Mouse (Mus musculus): ENCODE results near the gene Fbxo47. TPM values are rescaled to one million over a fixed set of nuclear protein-coding genes. Genes with fewer than 3 reads are reported as not detected.

Gene Fbxo47
- under 1 TPM; 0.86 to 0.99 TPM for total RNA-seq (2021)
- long read RNA-seq, experiment 1, partial matches to known transcripts = 0 of 4 reads
- long read RNA-seq, experiment 1, other reads (novel, unspliced or antisense) = 4 of 4 reads
- long read RNA-seq, experiment 2, partial matches to known transcripts = 0 of 6 reads
- long read RNA-seq, experiment 2, other reads (novel, unspliced or antisense) = 6 of 6 reads

GRCm38 (mm10) chr11:97883918-97884600 lies at the start of gene Fbxo47:
Gene Fbxo47 (minus strand): TSS chr11:97884154.
- peak; percentile 96 to 98 for DNase-seq (ENCODE audit: low spot score in 2 of 2)
- intact Hi-C loops (cut with DNase I) = loop anchor here (5.0 kb wide), 3 partner anchors 42 to 182 kb away; partner anchors contain the start of genes B230217C12Rik, Lasp1, Pcgf2 and Psmb3

GRCm38 (mm10) chr11:97933553-97933952 lies 49.6 kb upstream of the Fbxo47 start:
- intact Hi-C loops (cut with DNase I) = no loop called here
- no peak for DNase-seq (ENCODE audit: low spot score in 2 of 2)

- intact Hi-C loops (cut with DNase I) = no loop called here
These were observed 45.0 kb upstream of the Fbxo47 start for GRCm38 (mm10) chr11:97928905-97929304.

DNA sequence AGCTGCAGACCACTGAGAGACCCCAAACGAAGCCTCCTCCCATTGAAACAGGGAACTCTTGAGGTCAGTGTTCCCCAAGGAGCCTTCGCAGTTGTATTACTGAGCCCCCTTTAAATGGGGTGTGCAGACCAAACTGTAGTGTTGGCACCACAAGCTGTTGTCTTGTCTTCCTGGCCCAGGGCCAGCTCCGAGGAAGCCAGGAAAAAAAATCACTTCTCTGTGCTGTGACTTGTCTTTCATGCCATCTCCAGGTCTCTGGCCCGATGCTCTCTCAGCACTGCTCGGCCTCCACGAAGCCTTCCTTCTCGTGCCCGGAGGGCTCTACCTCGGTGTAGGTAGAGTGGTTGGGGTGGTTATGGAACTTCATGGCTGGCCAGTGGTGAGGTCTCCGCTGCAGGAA lies 40.3 kb upstream of the Fbxo47 start:
- intact Hi-C loops (cut with DNase I) = no loop called here
- DNase-seq (ENCODE audit: low spot score in 2 of 2) = no peak

More at GRCm38 (mm10) chr11:97928905-97929304, 45.0 kb upstream of the Fbxo47 start:
- DNase-seq (ENCODE audit: low spot score in 2 of 2) = no peak

DNA sequence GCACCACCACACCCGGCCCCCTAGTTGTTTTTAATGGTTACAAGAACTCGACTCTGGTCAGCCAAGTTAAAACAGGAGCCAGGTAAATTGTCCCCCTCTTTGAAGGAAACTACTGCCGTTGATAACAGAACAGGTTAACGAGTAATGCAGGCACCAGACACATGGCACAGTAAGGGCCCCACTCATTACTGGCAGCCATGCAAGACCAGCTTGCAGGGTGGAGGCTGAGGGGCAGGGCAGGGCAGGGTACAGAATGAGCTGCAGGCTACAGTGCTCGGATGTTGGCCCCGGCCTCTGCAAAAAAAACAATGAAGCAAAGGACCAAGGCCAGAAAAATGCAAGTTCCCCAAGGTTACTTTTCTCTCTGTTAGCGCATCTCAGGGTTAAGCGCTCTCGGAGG lies 39.7 kb upstream of the Fbxo47 start:
- intact Hi-C loops (cut with DNase I) = no loop called here
- DNase-seq (ENCODE audit: low spot score in 2 of 2) = no peak

- intact Hi-C loops (cut with DNase I) = no loop called here
- no peak for DNase-seq (ENCODE audit: low spot score in 2 of 2)
These were observed 32.1 kb upstream of the Fbxo47 start for GRCm38 (mm10) chr11:97915974-97916503.

DNA sequence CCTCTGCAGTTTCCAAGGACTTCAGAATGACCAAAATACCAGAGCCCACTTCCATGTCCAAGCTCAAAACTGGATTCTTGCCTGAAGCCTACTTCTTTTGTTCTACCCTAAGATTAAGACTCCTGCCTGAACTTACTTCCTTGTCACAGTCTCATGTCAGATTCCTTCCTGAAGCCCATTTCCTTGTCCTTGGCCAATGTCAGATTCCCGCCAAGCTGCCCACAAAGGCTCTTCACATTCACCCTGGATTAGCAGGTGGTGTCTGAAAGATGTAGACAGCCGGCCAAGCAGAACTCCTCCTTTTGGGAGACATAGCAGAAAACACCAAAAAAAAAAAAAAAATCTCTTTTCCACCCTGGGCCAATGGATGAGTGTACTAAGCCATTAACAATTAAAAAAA lies 31.5 kb upstream of the Fbxo47 start:
- no peak for DNase-seq (ENCODE audit: low spot score in 2 of 2)
- intact Hi-C loops (cut with DNase I) = no loop called here

GRCm38 (mm10) chr11:97913111-97913510 lies 29.2 kb upstream of the Fbxo47 start:
- intact Hi-C loops (cut with DNase I) = no loop called here

DNA sequence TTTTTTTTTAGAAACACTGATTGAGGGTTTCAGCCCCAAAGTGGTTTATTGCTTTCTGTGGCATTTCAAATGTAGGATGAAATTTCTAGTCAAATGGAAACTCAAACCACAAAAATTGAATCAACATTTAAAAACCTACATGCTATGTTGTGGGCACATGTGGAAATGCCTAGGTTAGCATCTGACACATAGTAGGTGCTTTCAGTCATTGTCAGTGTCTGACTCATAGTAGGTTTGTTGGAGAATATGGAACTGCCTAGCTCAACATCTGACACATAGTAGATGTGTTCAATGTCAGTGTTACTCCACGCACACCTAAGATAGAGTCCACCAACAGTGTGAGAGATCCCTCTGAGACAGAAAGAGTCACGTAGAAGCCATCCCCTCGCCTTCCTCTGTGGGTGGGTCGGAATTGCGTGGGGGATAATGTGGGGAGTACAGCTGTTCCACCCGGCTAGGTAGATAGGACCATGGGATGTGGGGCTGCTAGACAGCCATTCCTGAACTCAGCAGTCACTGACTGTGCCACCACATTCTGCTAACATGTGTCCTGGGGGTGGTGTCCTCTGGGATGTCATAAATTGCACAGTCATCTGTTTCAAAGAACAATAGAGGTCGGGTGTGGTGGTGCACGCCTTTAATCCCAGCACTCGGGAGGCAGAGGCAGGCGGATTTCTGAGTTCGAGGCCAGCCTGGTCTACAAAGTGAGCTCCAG lies 24.8 kb upstream of the Fbxo47 start:
- intact Hi-C loops (cut with DNase I) = no loop called here
- no peak for DNase-seq (ENCODE audit: low spot score in 2 of 2)

More at GRCm38 (mm10) chr11:97913111-97913510, 29.2 kb upstream of the Fbxo47 start:
- DNase-seq (ENCODE audit: low spot score in 2 of 2) = no peak

GRCm38 (mm10) chr11:97907935-97908334 lies 24.0 kb upstream of the Fbxo47 start:
- intact Hi-C loops (cut with DNase I) = no loop called here
- DNase-seq (ENCODE audit: low spot score in 2 of 2) = no peak

DNA sequence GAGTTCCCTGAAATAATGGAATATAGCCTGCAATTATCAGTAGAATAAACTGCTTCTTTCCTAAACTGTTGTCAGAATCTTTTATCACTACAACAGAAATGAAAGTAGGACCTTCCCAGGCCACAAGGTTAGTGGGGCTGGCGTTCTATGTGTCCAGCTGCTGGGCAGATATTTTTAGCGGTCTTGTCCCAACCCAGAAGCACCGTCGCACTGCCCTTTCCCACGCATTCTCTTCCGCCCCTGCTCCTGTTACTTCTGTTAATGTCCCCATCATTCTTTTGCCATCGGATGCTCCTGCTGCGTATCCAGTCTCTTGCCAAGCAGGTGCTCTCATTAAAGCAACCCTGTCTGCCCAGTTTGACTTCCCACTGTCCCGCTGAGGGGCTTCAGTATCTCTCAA lies 23.0 kb upstream of the Fbxo47 start:
- no peak for DNase-seq (ENCODE audit: low spot score in 2 of 2)
- intact Hi-C loops (cut with DNase I) = no loop called here

DNA sequence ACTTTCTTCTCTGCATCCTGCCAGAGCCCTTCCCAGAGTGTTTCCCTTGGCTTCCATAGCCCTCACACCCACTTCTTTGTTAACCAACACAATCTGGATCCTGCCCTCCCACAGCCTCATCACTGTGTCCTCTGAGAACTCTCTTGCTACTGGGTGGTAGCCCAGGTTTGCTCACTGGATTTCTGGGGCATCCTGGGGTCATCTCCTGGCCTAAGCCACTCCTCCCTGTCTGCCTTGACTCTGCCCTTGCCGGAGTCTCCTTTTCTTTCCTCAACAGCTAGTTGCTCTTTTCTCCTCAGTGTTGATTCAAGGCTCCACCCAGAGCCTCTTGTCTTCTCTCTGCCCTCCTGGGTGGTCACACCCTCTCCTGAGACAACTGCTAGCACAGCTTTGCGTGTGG lies 22.0 kb upstream of the Fbxo47 start:
- DNase-seq (ENCODE audit: low spot score in 2 of 2) = no peak
- intact Hi-C loops (cut with DNase I) = no loop called here

GRCm38 (mm10) chr11:97905540-97905939 lies 21.6 kb upstream of the Fbxo47 start:
- DNase-seq (ENCODE audit: low spot score in 2 of 2) = no peak
- intact Hi-C loops (cut with DNase I) = no loop called here

DNA sequence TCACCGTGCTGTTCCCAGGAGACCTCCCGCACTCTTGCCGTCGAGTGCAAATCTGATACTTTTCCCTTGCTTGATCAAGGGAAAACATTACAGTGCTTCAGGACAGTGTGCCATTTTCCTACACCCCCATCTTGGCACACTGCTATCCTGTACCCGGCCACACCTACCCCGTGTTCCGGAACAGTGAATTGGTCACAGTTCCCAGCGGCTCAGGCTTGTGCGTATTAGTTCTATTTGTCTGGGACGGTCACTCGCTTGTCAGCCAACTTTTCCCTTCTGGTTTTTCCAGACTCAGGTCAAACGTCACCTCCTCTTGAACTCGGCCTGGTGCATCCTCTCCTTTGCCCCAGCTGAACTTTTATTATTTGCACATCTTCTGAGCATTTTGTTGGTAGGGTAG lies 20.8 kb upstream of the Fbxo47 start:
- intact Hi-C loops (cut with DNase I) = no loop called here
- DNase-seq (ENCODE audit: low spot score in 2 of 2) = no peak

- DNase-seq (ENCODE audit: low spot score in 2 of 2) = no peak
- intact Hi-C loops (cut with DNase I) = no loop called here
These were observed 17.9 kb upstream of the Fbxo47 start for GRCm38 (mm10) chr11:97901806-97902205.

GRCm38 (mm10) chr11:97899822-97900221 lies 15.9 kb upstream of the Fbxo47 start:
- intact Hi-C loops (cut with DNase I) = loop anchor here (1.0 to 10.0 kb wide), 2 partner anchors 87 to 185 kb away; no protein-coding TSS in a partner anchor
- peak; percentile 90 to 95 for DNase-seq (ENCODE audit: low spot score in 2 of 2)

DNA sequence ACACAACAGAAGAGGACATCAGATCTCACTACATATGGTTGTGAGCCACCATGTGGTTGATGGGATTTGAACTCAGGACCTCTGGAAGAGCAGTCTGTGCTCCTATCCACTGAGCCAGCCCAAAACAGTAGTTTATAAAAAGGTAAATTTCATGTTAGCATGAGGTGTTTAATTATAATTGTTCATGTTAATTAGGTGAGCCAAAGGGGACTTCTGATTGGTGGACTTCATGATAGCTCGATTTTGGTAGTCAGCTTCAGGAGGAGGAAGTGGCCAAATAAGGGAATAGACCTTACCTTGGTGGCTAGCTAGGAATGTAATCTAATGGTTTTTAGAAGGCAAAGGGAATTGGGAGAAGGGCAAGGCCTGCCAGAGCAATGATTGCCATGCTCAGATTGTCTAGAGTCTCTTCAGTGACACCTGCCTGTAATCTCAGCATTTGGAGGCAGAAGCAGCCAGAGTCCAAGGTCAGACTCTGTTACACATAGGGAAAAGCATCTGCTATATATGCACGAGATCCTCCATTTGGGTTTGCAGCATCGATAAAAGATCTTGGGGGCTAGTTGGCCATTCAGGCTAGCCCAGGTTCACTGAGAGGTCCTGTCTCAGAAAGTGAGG lies 13.7 kb upstream of the Fbxo47 start:
- no peak for DNase-seq (ENCODE audit: low spot score in 2 of 2)
- intact Hi-C loops (cut with DNase I) = loop anchor here (10.0 kb wide), 1 partner anchor 187 kb away; no protein-coding TSS in a partner anchor

- no peak for DNase-seq (ENCODE audit: low spot score in 2 of 2)
- intact Hi-C loops (cut with DNase I) = loop anchor here (10.0 kb wide), 1 partner anchor 188 kb away; no protein-coding TSS in a partner anchor
These were observed 12.7 kb upstream of the Fbxo47 start for GRCm38 (mm10) chr11:97896655-97897054.

DNA sequence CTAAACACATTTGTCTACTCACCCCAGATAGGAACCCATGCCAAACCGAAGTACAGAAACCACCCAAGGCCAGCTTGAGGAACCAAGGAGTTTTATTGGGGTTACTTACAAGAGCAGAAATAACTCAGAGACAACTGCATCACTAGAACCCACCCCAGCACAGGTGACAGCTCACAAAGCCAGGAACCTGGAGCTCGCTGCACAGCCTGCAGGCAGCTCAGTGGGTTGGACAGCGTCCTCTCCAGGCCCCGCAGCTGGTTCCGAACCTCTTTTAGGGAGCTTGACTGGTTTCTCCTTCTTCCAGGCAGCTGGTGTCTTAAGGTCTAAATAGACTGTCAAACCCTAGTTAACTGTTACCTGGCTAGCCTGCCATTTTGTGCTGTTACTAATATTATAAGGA lies 7.9 kb upstream of the Fbxo47 start:
- intact Hi-C loops (cut with DNase I) = loop anchor here (10.0 kb wide), 1 partner anchor 193 kb away; no protein-coding TSS in a partner anchor
- DNase-seq (ENCODE audit: low spot score in 2 of 2) = no peak

Measured in left cerebral cortex, postnatal 14 days (tissue).